Mouse (Mus musculus) thymus, postnatal 4 days (tissue): ENCODE measurements around the gene Taldo1.
"Not testable (repeated sequence)": the region's sequence is repeated elsewhere in the genome, so short reads cannot be mapped to it uniquely, and the experiment has no call there.

ENCODE experiments used
- DNase-seq: peaks from one replicate; pipeline ENCODE4 v3.0.0; 2021

The Taldo1 gene

DNA sequence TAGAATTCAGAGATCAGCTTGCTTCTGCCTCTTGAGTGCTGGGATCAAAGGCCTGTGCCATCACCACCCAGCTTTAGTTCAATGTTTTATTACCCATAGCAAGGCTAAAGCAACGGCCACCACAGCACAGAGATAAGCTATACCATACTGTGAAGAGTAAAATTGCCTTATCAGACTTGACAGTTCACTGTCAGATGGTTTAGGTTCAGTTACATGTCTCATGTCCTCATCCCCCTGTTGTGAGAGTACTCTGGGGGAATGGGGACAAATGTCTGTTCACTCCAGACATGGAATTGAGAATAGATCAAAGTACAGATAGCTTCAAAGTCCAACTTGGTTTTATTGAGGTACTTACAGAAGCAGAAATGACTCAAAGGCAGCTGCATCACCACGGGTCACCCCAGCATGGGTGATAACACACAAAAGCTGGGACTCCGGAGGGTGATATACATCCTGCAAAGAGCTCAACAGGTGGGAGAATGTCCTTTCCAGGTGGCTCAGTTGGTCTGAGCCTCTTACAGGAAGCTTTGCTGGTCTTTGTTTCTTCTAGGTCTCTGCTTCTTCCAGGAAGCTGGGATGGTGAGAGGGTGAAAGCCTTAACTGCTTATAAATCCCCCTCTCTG is 3.4 kb upstream of the Taldo1 start:
- DNase-seq = no peak

DNA sequence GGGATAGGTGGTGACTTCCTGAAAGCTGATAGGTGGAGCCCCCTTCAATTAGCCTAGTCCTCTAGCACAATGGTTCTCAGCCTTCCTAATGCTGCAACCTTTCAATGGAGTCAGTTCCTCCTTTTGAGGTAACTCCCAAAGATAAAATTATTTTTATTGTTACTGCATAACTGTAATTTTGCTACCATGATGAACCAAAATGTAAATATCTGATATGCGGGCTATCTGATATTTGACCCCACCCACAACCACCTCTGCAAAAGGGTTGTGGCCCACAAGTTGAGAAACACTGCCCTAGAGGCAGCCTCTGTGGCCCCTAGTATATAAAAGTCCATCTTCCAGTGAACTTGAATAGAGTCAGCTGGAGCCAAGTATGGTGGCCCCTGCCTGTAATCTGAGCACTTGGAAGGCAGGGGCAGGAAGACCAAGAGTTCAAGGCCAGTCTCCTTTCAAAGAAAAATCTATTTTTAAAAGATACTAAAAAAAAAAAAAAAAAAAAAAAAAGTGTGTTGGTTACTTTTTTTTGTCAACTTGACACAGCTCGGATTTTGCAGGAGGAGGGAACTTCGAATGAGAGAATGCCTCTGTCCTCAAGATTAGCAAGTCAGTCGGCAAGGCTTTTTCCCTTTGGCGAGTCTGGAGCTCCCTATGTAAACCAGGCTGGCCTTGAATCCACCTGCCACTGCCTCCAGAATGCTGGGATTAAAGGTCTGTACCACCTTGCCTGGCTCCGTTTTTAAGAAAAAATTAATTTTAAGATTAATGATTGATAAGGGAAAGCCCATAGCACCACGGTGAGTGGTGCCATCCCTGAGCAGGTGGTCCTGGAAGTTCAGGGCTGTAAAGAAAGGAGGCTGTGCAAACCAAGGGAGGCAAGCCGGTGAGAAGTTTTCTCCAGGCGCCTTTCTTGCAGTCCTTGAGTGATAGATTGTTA is 1.4 kb upstream of the Taldo1 start:
- no peak for DNase-seq

DNA sequence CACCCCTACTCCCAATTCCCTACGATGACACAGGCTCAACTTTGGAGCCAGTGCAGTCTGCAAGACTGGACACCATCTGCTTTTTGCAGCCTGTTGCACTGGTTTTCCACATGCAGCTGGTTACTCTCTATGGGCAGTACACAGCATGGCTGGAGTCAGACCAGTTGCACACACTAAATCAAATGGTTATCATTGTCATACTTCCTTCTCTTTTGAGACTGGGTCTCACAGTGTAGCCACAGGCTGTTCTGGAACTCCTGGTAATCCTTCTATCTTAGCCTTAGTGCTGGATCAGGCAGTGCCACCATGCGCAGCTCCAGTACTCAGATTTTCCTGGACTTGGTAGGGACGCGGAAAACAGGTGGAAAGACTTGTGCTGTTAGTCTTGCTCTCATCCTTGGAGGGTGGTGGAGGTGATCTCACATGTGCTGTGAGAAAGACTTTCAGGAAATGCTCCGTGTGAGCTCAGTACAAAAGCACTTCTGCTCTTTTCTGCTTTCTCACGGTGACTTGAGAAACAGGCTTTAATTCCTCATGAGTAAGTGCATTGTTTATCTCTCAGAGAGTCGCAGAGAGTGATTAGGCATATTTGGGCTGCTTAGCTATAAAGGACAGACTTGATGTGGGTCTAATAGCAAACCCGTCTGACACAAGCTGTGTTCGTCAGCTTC is 688 bp downstream of the Taldo1 start:
- no peak for DNase-seq

DNA sequence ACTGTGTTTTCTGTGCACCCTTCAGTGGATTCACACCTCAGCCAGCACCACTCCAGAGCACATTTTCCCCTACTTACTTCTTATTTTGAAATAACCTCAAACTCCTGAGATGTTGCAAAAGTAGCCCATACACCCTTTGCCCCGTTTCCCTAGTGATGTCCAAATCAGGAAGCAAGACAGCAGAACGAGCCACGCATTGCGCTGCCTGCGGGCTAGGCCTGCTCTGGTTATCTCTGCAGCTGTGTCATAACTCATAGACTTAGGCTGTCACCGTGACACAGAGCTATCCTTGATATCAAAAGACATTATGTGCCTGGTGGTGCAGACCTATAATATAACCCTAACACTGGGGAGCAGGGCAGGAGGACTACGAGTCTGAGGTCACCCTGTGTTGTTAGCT is 2.2 kb downstream of the Taldo1 start:
- no peak for DNase-seq

DNA sequence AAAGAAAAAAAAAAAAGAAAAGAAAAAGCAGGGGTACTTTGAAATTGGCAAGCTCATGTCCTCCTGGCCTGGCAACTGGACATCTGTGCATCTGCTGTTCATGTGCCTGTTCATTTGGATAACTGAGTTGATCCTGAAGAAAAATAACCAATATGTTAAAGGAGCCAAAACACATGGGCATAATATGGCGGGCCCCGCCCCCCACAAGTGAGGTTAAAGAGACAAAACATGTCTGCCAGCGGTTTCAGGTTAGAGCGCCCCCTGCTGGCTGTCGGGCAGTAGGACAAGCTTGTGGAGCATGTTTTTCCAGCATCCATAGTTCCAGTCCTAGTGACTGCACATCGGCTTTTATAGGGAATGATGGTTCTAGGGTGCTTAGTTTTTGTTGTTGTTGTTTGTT is 2.8 kb downstream of the Taldo1 start:
- peak; percentile 91 for DNase-seq

DNA sequence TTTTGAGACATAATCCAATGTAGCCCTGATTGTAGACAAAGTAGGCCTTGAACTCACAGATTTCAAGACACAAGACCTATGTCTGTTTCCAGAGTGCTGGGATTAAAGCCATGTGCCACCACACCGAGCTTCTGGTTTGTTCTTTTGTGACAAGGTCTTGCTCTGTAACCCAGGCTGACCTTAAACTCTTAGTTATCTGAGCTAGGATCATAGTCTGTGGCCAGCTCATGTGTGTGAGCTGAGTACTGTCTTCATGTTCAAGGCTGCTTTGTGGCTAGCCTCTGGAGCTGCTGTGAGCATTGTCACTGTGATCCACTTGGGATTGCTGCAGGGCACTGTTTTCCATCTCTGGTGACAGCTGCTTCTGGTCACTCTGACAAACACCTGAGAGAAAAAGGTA is 3.3 kb downstream of the Taldo1 start:
- no peak for DNase-seq

DNA sequence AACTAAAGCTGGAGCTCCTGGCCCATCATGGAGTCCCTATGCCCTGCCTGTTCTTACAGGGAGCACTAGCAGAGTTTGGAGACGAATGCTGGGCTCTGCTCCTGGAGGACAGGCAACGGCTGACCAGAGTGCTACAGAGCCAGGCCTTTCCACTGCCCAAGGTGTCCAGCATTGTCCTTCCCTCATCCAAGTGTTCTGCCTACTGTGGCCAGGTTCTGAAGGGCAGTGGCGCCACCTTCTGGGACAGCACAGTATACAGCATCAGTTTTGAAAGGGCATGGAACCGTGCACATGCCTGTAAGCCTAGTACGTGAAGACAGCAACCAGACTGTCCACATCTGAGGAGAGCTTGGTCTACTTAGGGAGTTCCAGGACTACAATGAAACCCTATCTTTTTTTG is 11.3 kb downstream of the Taldo1 start:
- DNase-seq = peak; percentile 79

DNA sequence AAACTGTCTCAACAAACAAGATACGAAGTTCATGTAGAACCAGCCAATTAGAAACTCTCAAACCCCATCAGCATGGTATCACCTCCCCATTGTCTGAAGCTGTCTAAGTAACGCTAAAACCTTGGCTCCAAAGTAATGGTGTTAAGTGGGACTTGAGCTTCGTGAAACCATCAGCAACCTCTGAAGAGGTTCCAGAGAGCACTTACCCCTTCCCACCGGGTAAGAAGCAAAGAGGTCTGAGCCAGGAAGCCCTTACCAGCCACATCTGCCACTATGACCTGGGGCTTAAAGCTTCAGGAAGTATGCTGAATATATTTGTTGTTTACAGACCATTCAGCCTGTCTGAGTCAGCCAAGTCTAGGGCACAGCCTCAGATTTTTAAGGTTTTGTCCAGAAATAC is 13.5 kb downstream of the Taldo1 start:
- no peak for DNase-seq

DNA sequence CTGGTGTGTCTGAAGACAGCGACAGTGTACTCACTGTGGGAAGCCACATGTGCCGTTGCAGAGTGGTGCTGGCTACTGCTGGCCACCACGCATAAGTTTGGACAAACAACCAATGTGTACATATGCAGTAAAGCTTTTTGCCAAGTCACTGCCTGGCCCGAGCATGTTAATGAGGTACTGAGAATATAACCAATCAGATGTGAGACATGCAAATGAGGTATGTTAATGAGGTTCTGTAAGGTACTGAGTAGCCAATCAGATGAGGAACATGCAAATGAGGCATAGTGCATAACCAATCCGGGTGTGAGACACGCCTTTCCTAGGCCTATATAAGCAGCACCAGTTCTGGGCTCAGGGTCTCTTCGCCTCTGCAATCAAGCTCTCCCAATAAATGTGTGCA is 15.7 kb downstream of the Taldo1 start:
- DNase-seq = not testable (repeated sequence)

DNA sequence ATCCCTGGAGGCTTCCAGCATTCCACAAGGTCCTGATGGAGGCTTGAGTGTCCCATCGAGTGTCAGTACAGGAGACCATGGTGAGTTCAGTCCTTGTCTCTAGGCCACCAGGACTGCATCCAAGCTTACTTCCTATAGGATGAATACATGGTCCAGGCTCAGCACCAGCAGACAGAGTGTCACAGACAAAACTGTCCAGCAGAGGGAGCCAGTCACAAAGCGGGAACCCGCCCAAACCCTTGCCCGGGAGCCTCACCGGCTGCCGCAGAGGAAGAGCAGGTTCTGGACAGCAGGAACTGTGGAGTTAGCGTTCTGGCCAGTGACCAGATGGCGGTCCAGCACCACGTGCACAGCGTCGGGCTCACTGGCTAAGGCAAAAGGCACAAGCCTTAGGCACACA is 16.8 kb downstream of the Taldo1 start:
- peak; percentile 90 for DNase-seq

DNA sequence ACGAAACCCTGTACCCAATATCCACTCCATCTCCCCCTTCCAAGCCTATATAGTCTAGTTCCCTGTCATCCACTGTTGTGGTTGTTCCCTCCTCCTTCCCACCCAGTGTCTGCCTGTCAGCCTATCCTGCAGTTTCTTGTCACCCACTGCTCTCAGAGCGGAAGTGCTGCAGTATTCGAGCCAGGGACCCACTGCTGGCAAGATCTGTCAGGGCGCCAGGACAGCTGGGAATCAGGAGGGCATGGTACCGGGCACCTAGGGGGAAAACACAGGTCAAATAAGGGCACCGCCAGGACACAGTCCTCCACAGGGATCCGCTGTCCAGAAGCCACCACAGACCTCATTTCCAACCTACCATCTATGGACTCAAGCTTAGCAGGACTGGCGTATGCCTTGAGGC is 18.6 kb downstream of the Taldo1 start:
- DNase-seq = no peak

DNA sequence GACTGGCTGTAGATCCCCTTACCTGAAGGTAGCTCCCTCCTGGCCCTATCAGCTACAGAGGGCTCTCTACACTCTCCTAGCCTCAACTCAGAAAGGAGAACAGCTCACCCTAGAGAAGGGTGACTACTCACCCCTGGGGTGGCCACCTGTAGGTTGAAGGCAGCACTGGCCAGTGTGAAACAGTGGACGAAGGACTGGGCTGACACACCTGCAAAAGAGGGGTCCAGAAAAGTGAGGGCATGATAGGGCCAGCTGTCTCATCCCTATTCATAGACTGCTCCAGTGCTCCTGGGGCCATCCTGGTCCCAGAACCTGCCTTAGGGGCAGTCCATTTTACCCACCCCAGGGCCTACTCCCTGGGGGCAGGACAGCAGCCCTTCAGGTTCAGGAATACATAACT is 19.7 kb downstream of the Taldo1 start:
- DNase-seq = no peak

DNA sequence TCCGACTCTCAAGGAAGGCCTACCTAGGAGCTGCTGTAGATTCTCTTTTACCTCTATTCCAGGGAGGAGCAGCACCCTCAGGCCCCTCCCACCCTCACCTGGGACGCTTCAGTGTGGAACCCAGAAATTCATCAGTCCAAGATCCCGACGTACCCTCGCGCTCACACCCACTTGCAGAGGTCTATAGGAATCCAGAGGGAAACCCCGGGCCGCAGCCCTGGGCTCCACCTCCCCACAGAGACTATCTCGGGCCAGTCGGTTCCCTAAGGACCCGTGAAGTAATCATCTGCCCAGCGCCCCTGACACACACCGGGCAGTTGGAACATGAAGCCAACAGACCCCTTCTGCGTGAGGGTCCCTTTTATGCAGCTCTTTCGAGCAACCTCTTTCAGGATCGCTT is 21.3 kb downstream of the Taldo1 start:
- DNase-seq = peak; percentile 42

DNA sequence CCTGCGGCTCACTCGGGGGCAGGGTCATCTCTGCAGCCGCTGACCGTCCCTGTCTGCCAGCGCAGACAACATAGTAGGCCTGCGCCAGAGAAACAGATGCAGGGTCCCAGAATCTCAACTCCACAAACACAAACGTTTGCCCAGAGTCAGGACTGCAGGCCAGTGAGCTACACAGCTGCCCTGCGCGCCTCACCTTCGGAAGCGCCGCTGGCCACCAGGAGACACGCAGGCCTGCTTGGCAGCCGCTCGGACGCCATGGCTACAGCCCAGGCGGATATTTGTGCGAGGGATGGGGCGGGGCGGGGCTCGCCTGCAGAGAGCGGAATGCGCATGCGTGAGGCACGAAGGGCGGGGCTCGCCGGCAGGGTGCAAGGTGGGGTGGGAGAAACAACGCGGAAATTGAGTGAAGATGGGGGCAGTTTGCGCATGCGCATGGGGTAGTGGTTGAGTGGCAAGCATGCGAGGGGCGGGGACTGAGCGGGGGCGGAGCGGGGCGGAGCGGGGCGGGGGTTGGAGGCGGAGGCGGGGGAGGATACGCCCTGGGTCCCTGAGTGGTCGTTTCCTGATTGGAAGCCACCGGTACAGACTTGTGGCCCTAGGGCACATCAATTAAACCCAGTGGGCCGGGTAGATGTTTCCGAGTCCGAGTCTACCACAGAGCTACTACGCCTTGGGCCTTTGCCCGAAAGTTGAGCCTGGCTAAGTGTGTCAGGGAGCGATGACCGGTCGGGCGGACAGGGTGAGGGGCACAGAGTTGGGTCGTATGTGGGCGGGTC is 22.0 kb downstream of the Taldo1 start, which contains the start of gene Gatd1:
Gene Gatd1, minus strand, starts transcription at position 328 of the 776 bp plus-strand sequence.
- peak; percentile 100 for DNase-seq

DNA sequence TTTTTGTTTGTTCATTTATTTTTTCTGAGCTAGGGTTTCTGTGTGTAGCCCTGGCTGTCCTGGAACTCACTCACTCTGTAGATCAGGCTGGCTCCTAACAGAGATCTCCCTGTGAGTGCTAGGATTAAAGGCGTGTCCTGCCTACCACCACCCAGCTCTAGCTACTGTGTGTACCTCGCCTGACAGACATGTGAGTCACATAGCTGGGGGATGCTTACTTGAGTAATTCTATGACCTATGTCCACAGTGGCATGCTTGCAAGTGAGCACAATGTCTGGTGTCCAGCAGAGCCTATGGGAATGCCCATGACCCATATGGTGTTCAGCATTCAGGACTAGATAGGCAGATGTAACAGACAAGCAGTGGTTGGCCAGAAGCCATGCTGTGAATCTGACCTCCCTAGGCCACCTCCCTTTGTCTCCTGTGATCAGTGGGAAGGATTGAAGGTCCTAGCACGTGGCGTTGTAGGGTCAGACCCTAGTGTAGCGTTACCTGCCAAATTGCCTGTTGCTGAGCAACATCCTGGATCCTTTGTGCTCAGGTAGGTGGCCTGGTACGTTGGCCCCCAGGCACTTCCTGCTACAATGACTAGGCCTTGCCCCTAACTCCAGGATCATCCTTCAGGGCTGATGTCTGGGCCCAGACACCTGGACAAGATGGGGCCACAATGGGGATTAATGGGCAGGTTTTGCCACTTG is 24.3 kb downstream of the Taldo1 start:
- no peak for DNase-seq

DNA sequence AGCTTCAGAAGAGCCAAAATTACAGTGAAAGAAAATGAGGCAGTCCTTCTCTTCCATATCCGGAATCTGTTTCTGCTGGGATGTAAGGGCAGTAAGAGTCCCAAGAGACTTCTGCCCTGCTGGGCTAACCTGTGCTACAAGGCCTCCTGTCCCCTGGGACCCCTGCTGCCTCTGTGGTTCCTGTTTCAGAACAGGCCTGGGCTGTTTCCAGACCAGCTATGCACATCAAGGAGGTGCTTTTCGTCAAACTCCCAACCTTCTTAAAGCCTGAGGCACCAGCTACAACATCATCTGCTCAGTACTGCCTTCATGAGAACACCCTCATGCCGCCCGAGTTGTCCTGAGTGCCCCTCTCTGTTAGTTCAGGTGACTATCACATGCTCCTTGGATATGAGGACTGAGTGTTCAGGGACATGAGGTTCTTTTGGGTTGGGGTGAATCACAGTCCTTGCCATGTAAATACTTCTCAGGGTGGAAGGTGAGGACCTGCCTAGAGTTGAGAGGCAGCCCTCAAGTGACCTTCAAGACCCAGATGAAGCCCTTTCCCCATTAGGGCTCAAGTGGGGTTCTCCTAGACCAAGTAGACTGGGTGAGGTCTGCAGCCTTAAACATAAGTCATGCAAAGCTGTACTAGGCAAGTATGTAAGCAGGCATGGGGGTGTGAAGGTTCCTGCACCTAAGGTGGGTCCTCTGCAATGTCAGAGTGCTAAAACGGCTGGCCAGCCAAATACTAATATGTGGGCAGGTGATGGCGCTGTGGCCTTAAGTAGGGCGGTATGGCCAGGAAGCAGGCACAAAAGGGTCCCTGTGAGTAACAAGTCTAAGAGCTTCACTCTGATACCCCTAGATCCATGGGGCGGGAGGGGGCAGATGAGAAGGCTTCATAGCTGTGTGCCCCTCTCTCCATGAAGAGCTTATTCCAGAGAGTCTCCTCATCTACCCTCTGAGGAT is 26.0 kb downstream of the Taldo1 start:
- no peak for DNase-seq

DNA sequence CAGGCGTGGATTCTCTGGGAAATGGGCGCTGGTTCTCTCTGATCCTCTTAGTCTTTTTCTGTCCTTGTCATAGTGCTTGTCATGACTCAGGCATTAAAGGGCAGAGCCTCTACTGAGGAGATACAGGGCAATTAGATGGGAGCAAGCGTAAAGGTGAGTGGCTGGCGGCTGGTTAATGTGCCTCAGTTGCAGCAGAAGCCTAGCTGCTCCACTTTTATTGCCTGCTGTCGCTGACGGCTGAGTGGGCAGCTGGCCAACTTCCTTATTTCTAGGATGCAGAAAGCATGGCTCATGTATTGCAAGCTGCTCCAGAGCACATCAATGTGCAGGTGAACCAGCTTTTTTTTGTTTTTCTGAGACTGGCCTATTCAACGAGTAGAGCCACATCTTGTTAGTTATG is 27.0 kb downstream of the Taldo1 start:
- DNase-seq = no peak

DNA sequence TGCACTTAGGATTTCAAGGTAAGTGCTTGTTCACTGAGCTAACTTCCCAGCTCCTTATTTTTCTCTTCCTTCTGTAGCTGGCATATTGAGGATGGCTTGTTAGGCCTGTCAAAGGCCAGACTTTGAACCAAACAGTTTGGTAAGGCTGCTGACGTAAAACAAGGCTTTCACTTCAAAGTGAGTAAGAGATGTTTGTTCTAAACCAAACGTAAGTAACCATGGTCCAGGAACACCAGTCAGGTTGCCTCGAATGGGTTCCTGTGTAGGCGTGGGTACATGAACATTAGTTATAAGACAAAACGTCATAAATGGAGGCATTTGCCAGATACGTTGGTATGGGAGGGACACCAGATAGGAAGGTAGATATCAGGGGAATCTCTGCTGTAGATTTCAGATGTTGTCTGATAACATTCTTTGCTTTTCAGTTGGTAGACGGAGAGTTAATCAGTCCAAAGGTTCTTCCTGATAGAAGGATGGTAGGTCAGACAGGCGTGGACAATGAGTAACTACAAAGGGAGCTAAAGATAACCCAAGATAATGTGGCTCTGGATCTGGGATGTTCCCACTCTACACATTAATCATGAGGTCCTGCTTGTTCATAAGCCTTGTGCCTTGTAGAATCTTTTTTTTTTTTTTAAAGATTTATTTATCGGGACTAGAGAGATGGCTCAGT is 28.2 kb downstream of the Taldo1 start:
- DNase-seq = no peak

DNA sequence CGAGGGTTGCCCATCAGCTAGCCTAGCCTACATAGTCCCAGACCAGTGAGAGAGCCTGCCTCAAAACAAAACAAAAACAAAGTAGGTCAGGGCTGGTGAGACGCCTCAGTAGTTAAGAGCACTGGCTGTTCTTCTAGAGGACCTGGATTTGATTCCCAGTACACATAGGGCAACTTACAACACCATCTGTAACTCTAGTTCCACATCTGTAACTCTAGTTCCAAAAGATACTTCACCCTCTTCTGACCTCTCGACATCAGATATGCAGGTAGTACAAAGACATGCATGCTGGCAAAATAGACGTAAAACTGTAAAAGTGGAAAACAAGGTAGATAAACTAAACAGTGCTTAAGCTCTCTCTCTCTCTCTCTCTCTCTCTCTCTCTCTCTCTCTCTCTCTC is 31.8 kb downstream of the Taldo1 start:
- no peak for DNase-seq

DNA sequence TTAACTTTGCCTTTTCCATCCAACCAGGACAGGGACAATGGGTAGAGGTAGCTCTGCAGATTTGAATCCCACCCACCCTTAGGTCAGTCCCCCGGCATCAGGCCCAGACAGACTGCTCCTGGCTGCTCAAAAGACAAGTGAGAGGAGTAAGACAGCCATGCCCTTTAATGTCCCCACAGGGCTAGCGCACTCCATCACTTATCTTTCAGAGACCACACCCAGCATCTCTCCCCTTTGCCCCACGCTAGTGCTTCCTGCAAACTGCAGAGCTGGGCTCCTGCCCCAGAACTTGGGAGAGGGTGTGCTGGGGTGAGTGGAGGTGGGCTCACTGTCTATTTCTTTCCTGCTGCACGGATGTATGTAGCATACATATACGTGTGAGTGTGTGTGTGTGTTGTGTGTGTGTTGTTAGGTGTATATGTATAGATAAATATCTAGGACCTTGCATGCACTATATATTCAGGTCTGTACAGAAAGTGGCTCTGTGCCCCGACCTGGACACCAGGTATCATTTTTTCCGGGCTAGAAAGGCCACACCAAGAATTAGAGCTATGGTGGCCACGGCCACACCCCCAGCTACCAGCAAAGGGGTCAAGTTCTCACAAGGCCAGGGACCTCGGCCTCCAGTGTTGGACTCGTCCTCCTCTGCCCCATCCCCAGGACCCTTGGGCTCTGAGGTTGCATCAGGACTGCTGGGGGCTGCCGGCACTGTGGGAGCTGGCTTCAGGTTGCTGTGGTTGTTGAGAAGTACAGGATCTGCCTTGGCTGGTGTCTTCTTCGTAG is 35.1 kb downstream of the Taldo1 start:
- DNase-seq = no peak
